Mouse (Mus musculus) right cerebral cortex, postnatal 36 days (tissue): ENCODE results near the gene BC004004.
A peak's percentile ranks its signal among the peaks of the same experiment; 100 is the strongest.

Experiments
- DNase-seq, 2 experiments: peaks; one replicate each; pipeline ENCODE4 v3.0.0; 2022; ENCODE audit warnings: low spot score in 2 of 2, mixed read lengths in 1 of 2

Gene BC004004

GRCm38 (mm10) chr17:29323625-29324024 is 55.0 kb downstream of the BC004004 start:
- no peak for DNase-seq

GRCm38 (mm10) chr17:29325831-29326230 is 57.2 kb downstream of the BC004004 start:
- no peak for DNase-seq

GRCm38 (mm10) chr17:29326531-29327529 is 58.2 kb downstream of the BC004004 start:
- DNase-seq: no peak

GRCm38 (mm10) chr17:29327691-29328090 is 59.1 kb downstream of the BC004004 start:
- DNase-seq: no peak

GRCm38 (mm10) chr17:29330221-29330620 is 61.6 kb downstream of the BC004004 start:
- no peak for DNase-seq

GRCm38 (mm10) chr17:29330671-29331410 is 62.3 kb downstream of the BC004004 start:
- DNase-seq: no peak

GRCm38 (mm10) chr17:29332186-29332685 is 63.6 kb downstream of the BC004004 start:
- DNase-seq: no peak

- DNase-seq: no peak
Measured at GRCm38 (mm10) chr17:29336266-29336990, 67.8 kb downstream of the BC004004 start.

- no peak for DNase-seq
Measured at GRCm38 (mm10) chr17:29337979-29338823, 69.6 kb downstream of the BC004004 start.

GRCm38 (mm10) chr17:29339170-29339768 is 70.7 kb downstream of the BC004004 start:
- DNase-seq: no peak

GRCm38 (mm10) chr17:29340406-29341261 is 72.0 kb downstream of the BC004004 start:
- no peak for DNase-seq

- no peak for DNase-seq
Measured at GRCm38 (mm10) chr17:29341591-29342003, 73.0 kb downstream of the BC004004 start.

- no peak for DNase-seq
Measured at GRCm38 (mm10) chr17:29342010-29342910, 73.7 kb downstream of the BC004004 start.

- DNase-seq: no peak
Measured at GRCm38 (mm10) chr17:29343241-29343640, 74.7 kb downstream of the BC004004 start.

GRCm38 (mm10) chr17:29345272-29345671 is 76.7 kb downstream of the BC004004 start:
- DNase-seq: no peak

GRCm38 (mm10) chr17:29346496-29347125 is 78.0 kb downstream of the BC004004 start:
- peak in 1 of 2 experiments; percentile 54 for DNase-seq

GRCm38 (mm10) chr17:29347126-29347644 is 78.6 kb downstream of the BC004004 start:
- DNase-seq: no peak
